Mouse (Mus musculus): ENCODE measurements at regions not wholly inside any gene's neighbourhood (a gene's known extent, or its start where the extent isn't known, plus 50 kb on each side); places are given as distances from the start of the nearest gene placed in this dataset.

GRCm38 (mm10) chrX:12323812-12324211 lies 163.7 kb upstream of the Bcor start:
- H3K4me1 ChIP-seq (replicated peaks), result peaks cover 5% of the 10 kb centered on the region
- no peak overlapping the region for H3K4me3 ChIP-seq (replicated peaks)
- no peak overlapping the region for H3K4me2 ChIP-seq
- H3K27ac ChIP-seq (replicated peaks), result 0 out of 2 replicates have a peak overlapping the region, but pooled peaks have one; percentile 9
- H3K27me3 ChIP-seq, result no peaks in the 10 kb centered on the region; the same call in 1 of the 2 replicates
- no peak for ATAC-seq (ENCODE audit: insufficient read depth)
- no peaks in the 10 kb centered on the region for H3K36me3 ChIP-seq (replicated peaks)
- WGBS (ENCODE audit: insufficient replicate concordance), result 66% methylated on average over 6 of the region's 6 CpGs
- no peaks in the 10 kb centered on the region for H3K9me3 ChIP-seq (replicated peaks)
- H3K9ac ChIP-seq, result no peak overlapping the region

GRCm38 (mm10) chrX:12327464-12327863 lies 167.3 kb upstream of the Bcor start:
- Histone ChIP-seq H3K27ac (replicated peaks) (no peak overlapping the region), H3K4me2 (no peak overlapping the region), H3K9ac (no peak overlapping the region), H3K4me1 (replicated peaks) (no peaks in the 10 kb centered on the region), H3K9me3 (replicated peaks) (no peaks in the 10 kb centered on the region), H3K27me3 (no peaks in the 10 kb centered on the region; the same call in 1 of the 2 replicates), H3K36me3 (replicated peaks) (no peaks in the 10 kb centered on the region), H3K4me3 (replicated peaks) (no peak overlapping the region)
- ATAC-seq (ENCODE audit: insufficient read depth), result no peak
- WGBS (ENCODE audit: insufficient replicate concordance), result 40% methylated on average over 4 of the region's 4 CpGs

DNA sequence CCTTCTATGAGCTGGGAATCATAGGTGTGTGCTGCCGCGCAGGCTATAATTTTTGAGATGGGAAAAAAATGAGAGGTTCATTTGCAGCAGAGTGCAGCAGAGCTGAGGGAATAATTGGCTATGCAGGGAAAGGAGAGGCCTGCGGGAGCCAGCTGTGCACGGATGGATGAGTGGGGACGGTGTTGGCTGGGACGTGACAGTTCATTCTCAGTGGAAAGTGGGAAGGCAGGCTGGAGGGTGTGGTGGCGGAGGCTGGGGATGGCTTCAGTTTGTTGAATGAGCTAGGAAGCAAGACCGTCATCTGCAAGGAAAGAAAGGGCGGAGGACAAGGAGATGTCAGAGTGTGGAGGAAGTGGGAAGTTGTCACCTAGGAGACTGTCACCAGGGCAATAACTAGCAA lies 180.4 kb upstream of the Bcor start:
- Histone ChIP-seq H3K4me1 (replicated peaks) (no peaks in the 10 kb centered on the region), H3K4me2 (no peak overlapping the region), H3K27me3 (no peaks in the 10 kb centered on the region), H3K4me3 (replicated peaks) (no peak overlapping the region), H3K36me3 (replicated peaks) (no peaks in the 10 kb centered on the region), H3K9ac (no peak overlapping the region), H3K9me3 (replicated peaks) (no peaks in the 10 kb centered on the region), H3K27ac (replicated peaks) (no peak overlapping the region)
- 70% methylated on average over 9 of the region's 9 CpGs for WGBS (ENCODE audit: insufficient replicate concordance)
- ATAC-seq (ENCODE audit: insufficient read depth), result no peak

GRCm38 (mm10) chrX:12341356-12341965 lies 181.3 kb upstream of the Bcor start:
- no peaks in the 10 kb centered on the region for H3K27me3 ChIP-seq
- no peak overlapping the region for H3K27ac ChIP-seq (replicated peaks)
- no peaks in the 10 kb centered on the region for H3K9me3 ChIP-seq (replicated peaks)
- 54% methylated on average over 5 of the region's 5 CpGs for WGBS (ENCODE audit: insufficient replicate concordance)
- ATAC-seq (ENCODE audit: insufficient read depth), result no peak
- H3K4me2 ChIP-seq, result no peak overlapping the region
- no peaks in the 10 kb centered on the region for H3K36me3 ChIP-seq (replicated peaks)
- H3K4me1 ChIP-seq (replicated peaks), result no peaks in the 10 kb centered on the region
- no peak overlapping the region for H3K9ac ChIP-seq
- no peak overlapping the region for H3K4me3 ChIP-seq (replicated peaks)

DNA sequence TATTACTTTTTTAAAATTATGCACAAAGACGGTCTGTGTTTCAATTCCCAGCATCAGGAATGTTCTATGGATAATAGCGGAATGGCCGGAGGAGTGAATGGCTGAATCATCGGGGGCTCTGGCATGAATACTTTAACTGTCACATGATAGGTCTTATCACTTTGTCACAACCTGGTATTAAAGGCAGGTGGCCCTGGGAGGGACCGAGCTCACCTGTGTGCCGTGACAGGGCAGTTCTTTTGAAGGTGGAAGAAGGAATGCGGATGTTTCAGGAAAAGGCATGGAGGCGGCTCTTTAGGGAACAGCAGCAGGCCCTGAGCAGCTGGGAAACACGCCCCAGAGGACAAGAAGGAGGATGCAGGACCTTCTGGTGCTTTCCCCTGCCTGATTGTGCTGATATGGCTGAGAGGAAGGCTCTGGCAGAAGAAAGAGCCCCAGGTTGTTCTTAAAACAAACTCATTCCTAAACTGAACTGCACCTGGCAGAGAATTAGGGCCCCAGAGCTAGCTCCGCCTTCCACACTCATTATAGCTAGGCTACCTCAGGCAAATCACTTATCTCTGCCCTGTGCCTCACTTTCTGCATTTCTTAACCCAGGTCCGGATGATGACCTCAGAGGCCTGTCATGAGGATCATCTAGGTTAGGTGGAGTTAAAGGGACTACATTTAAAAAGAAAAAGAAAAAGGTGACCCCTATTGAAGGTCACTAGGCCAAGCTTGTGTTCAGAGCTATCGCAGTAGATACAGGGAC lies 184.8 kb upstream of the Bcor start:
- ATAC-seq (ENCODE audit: insufficient read depth), result no peak

GRCm38 (mm10) chrX:12346856-12347255 lies 186.7 kb upstream of the Bcor start:
- ATAC-seq (ENCODE audit: insufficient read depth), result no peak
- WGBS (ENCODE audit: insufficient replicate concordance), result 72% methylated on average over 3 of the region's 3 CpGs
- no peak overlapping the region for H3K27ac ChIP-seq (replicated peaks)
- H3K9me3 ChIP-seq (replicated peaks), result no peaks in the 10 kb centered on the region
- no peaks in the 10 kb centered on the region for H3K4me1 ChIP-seq (replicated peaks)
- no peak overlapping the region for H3K4me2 ChIP-seq
- H3K36me3 ChIP-seq (replicated peaks), result no peaks in the 10 kb centered on the region
- no peak overlapping the region for H3K4me3 ChIP-seq (replicated peaks)
- no peaks in the 10 kb centered on the region for H3K27me3 ChIP-seq
- H3K9ac ChIP-seq, result no peak overlapping the region

More for the DNA sequence above, 184.8 kb upstream of the Bcor start:
- no peak overlapping the region for H3K4me2 ChIP-seq
- 64% methylated on average over 12 of the region's 12 CpGs for WGBS (ENCODE audit: insufficient replicate concordance)
- H3K27ac ChIP-seq (replicated peaks), result no peak overlapping the region
- H3K36me3 ChIP-seq (replicated peaks), result no peaks in the 10 kb centered on the region
- no peak overlapping the region for H3K4me3 ChIP-seq (replicated peaks)
- no peaks in the 10 kb centered on the region for H3K4me1 ChIP-seq (replicated peaks)
- no peaks in the 10 kb centered on the region for H3K27me3 ChIP-seq
- no peaks in the 10 kb centered on the region for H3K9me3 ChIP-seq (replicated peaks)
- H3K9ac ChIP-seq, result no peak overlapping the region

DNA sequence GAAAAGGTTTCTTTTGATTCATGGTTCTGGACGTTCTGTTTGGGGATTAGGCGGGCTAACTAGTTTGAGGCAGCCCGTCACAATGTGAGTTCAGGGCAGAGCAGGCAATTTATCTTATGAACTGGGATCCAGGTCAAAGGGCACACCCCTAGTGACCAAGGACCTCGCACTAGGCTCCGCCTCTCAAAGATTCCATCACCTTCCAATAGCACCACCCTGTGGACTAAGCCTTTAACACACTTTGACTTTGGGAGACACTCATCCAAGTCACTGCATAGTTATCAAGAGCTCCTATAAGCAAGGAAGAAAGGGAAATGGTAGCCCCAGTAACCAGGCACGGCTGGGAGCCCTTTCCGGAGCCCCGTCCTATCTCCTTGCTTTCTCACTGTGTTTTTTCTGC lies 188.0 kb upstream of the Bcor start:
- no peak overlapping the region for H3K9ac ChIP-seq
- H3K27me3 ChIP-seq, result no peaks in the 10 kb centered on the region
- no peaks in the 10 kb centered on the region for H3K9me3 ChIP-seq (replicated peaks)
- no peak overlapping the region for H3K4me2 ChIP-seq
- ATAC-seq (ENCODE audit: insufficient read depth), result no peak
- WGBS (ENCODE audit: insufficient replicate concordance), result 42% methylated on average over 8 of the region's 8 CpGs
- no peak overlapping the region for H3K27ac ChIP-seq (replicated peaks)
- H3K4me3 ChIP-seq (replicated peaks), result no peak overlapping the region
- H3K4me1 ChIP-seq (replicated peaks), result no peaks in the 10 kb centered on the region
- no peaks in the 10 kb centered on the region for H3K36me3 ChIP-seq (replicated peaks)

- no peaks in the 10 kb centered on the region for H3K9me3 ChIP-seq (replicated peaks)
- ATAC-seq (ENCODE audit: insufficient read depth), result no peak
- 88% methylated on average over 2 of the region's 2 CpGs for WGBS (ENCODE audit: insufficient replicate concordance)
Observed at GRCm38 (mm10) chrX:12354875-12355274, 194.7 kb upstream of the Bcor start.

DNA sequence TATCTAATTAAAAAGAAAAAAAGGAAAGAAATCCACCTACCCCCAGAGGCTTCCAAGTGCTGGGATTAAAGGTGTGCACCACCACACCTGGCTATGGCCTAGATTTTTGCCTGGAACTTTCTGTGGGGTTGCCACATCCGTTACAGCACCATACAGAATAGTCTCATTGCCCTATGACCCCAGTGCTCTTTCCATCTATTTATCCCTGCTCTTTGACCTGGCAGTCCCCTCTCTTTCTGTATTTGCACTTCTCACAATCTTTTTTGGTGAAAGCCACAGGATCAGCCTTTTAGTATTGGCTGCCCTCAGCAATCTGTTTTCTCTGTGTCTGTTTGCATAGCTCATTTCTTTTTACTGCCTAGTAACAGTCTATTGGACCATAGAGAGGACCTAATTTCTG lies 197.9 kb upstream of the Bcor start:
- Histone ChIP-seq H3K9ac (no peak overlapping the region), H3K4me1 (replicated peaks) (no peaks in the 10 kb centered on the region), H3K9me3 (replicated peaks) (no peaks in the 10 kb centered on the region), H3K36me3 (replicated peaks) (no peaks in the 10 kb centered on the region), H3K4me3 (replicated peaks) (no peak overlapping the region), H3K27me3 (no peaks in the 10 kb centered on the region), H3K27ac (replicated peaks) (no peak overlapping the region), H3K4me2 (no peak overlapping the region)
- ATAC-seq (ENCODE audit: insufficient read depth), result peak; percentile 54
- WGBS (ENCODE audit: insufficient replicate concordance), result 57% methylated on average over 1 of the region's 1 CpGs

More at GRCm38 (mm10) chrX:12354875-12355274, 194.7 kb upstream of the Bcor start:
- H3K4me3 ChIP-seq (replicated peaks), result no peak overlapping the region
- no peaks in the 10 kb centered on the region for H3K27me3 ChIP-seq
- H3K9ac ChIP-seq, result no peak overlapping the region
- H3K4me1 ChIP-seq (replicated peaks), result no peaks in the 10 kb centered on the region
- H3K4me2 ChIP-seq, result no peak overlapping the region
- H3K27ac ChIP-seq (replicated peaks), result no peak overlapping the region
- no peaks in the 10 kb centered on the region for H3K36me3 ChIP-seq (replicated peaks)

- Histone ChIP-seq H3K4me3 (replicated peaks) (no peak overlapping the region), H3K9ac (no peak overlapping the region), H3K27me3 (no peaks in the 10 kb centered on the region; the same call in 1 of the 2 replicates), H3K4me1 (replicated peaks) (no peaks in the 10 kb centered on the region), H3K27ac (replicated peaks) (no peak overlapping the region), H3K36me3 (replicated peaks) (no peaks in the 10 kb centered on the region), H3K9me3 (replicated peaks) (no peaks in the 10 kb centered on the region), H3K4me2 (no peak overlapping the region)
- 57% methylated on average over 12 of the region's 12 CpGs for WGBS (ENCODE audit: insufficient replicate concordance)
- ATAC-seq (ENCODE audit: insufficient read depth), result no peak
Observed at GRCm38 (mm10) chrX:12365582-12366323, 205.6 kb upstream of the Bcor start.

DNA sequence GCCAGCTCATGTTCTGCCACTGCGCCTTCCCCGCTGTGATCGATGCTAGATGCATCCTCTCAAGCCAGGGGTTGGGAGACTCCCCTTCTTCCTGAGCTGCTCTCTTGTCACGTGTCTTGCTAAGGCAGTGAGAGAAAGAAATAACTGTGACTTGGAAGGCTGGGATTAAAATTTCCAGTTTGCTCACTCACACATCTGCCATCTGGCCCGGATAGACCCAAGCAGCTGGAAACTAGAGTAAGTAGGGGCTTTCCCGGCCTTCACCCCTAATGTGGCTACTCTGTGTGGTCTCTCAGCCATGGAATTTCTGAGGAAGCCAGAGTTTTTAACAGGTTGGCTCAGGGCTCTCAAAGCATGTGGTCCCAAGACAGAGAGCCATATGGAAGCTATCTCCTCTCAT lies 206.6 kb upstream of the Bcor start:
- Histone ChIP-seq H3K36me3 (replicated peaks) (no peaks in the 10 kb centered on the region), H3K27ac (replicated peaks) (no peak overlapping the region), H3K4me3 (replicated peaks) (no peak overlapping the region), H3K27me3 (no peaks in the 10 kb centered on the region; the same call in 1 of the 2 replicates), H3K9ac (no peak overlapping the region), H3K4me1 (replicated peaks) (no peaks in the 10 kb centered on the region), H3K4me2 (no peak overlapping the region), H3K9me3 (replicated peaks) (no peaks in the 10 kb centered on the region)
- ATAC-seq (ENCODE audit: insufficient read depth), result no peak
- WGBS (ENCODE audit: insufficient replicate concordance), result 74% methylated on average over 6 of the region's 6 CpGs

Measured in liver, embryonic 15.5 days (tissue).